ENCODE assay signal across 9 mouse cellular contexts in the genomic region with DNA sequence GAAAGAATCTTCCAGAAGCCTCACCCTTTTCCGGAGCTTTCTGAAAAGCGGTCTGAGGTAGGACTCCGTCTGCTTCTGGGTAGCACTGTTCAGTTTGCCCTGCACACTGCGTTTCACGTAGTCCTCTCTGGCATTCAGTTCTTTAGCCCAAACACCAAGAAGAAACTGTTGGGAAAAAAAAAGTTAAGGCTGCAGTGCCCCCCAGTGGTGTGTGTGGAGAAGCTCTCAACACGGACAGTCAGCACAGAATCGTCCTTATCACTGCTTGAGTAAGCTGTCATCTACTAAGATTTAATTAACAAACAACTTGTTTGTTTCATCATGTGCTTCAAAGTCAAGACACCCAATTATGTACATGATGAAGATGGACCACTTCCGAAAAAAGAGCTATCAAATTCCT. TPM values are rescaled to one million over a fixed set of nuclear protein-coding genes. Genes with fewer than 3 reads are reported as not detected.
DNase-seq lines count a peak whose midpoint lies in the region; ATAC-seq and TF ChIP-seq lines count a peak whose summit lies in the region.
"Had no signal": no experiment of that assay in that cellular context is flagged by ENCODE, and none has a peak within 500 bp of the region (broad histone marks: within the 10 kb centered on the region; RNA-seq: fewer than 3 reads in every experiment).

No protein-coding gene starts in this region.

- no peak overlapping the region for H3K27ac ChIP-seq in kidney, postnatal 0 days

- no peak overlapping the region for H3K4me2 ChIP-seq in kidney, postnatal 0 days (ENCODE audit: low read length)

- peak; percentile 21 to 45 for DNase-seq in cerebellum, postnatal 25 days
- DNase-seq in cerebellum, postnatal 4 days (ENCODE audit: low spot score in 2 of 2): no peak
- peak; percentile 9 for DNase-seq in kidney, postnatal 0 days (ENCODE audit: low spot score)
- no peak for DNase-seq in kidney, adult 8-10 months
- peak; percentile 30 for DNase-seq in right cerebral cortex, postnatal 4 days
- no peak for DNase-seq in right cerebral cortex, adult 2 months (ENCODE audit: low spot score in 2 of 2)
- DNase-seq in urinary bladder, postnatal 14 days (ENCODE audit: low spot score): no peak
- DNase-seq: liver had no signal

- no peaks in the 10 kb centered on the region for H3K4me1 ChIP-seq in kidney, postnatal 0 days (replicated peaks; ENCODE audit: insufficient read depth, low read length)

- peak; percentile 45 for TF ChIP-seq CTCF in kidney, postnatal 0 days (IDR thresholded peaks at IDR 0.05; ENCODE audit: low read depth)

- H3K4me3 ChIP-seq in kidney, postnatal 0 days (replicated peaks; ENCODE audit: low read depth, low read length): no peak overlapping the region

- WGBS in kidney, postnatal 0 days: 88% methylated on average over 8 of the region's 8 CpGs

- H3K36me3 ChIP-seq in kidney, postnatal 0 days (ENCODE audit: insufficient read depth, low read length): peaks cover 44% of the 10 kb centered on the region

- no peaks in the 10 kb centered on the region for H3K9me3 ChIP-seq in kidney, postnatal 0 days (replicated peaks; ENCODE audit: low read length)

- no peaks in the 10 kb centered on the region for H3K27me3 ChIP-seq in kidney, postnatal 0 days (ENCODE audit: insufficient read depth, low read length)

- H3K9ac ChIP-seq in kidney, postnatal 0 days (ENCODE audit: low read depth, low read length): no peak overlapping the region

- ATAC-seq in kidney, postnatal 0 days (replicated peaks; ENCODE audit: low FRiP score, low read depth): no peak
- no peak for ATAC-seq in megakaryocyte, adult 5-6 weeks (ENCODE audit: poor library complexity, severe bottlenecking)

RNA-seq across cellular contexts. Expression of a gene that starts 16.1 kb away (rescaled TPM):
- 24.3 and 28.2 TPM in 2 replicates for polyA plus RNA-seq in kidney, postnatal 0 days (2015; fragmentation: Nextera tagmentation; extraction: Ambion mirVana)
- total RNA-seq in megakaryocyte, adult 5-6 weeks (2015): 28.3 and 30.2 TPM in 2 replicates
- 76.6 and 88.7 TPM in 2 replicates for total RNA-seq in megakaryocyte, adult 5-6 weeks (2017)

Comparison
In these comparisons a context has a peak if more than half of its experiments do, and no peak if none do; other contexts are left out.
1. DNase-seq: peak in cerebellum, postnatal 25 days (2 of 2), kidney, postnatal 0 days (single experiment) and right cerebral cortex, postnatal 4 days (single experiment); none in cerebellum, postnatal 4 days (0 of 2), kidney, adult 8-10 months (0 of 2), right cerebral cortex, adult 2 months (0 of 2) and urinary bladder, postnatal 14 days (single experiment).